In genomic region chr8:95377863-95378291, GRCm38 (mm10) we compare ENCODE assay signal across 7 mouse cellular contexts. TPM values are rescaled to one million over a fixed set of nuclear protein-coding genes. Genes with fewer than 3 reads are reported as not detected.
DNase-seq lines count a peak whose midpoint lies in the region; ATAC-seq and TF ChIP-seq lines count a peak whose summit lies in the region.

No protein-coding gene starts in this region.

- no peaks in the 10 kb centered on the region for H3K36me3 ChIP-seq in embryonic facial prominence, embryonic 13.5 days
- no peaks in the 10 kb centered on the region for H3K36me3 ChIP-seq in kidney, adult 2 months (ENCODE audit: control insufficient read depth, insufficient read depth, low read length)
- H3K36me3 ChIP-seq in lung, embryonic 16.5 days (ENCODE audit: control insufficient read depth, insufficient read depth, low read length): no peaks in the 10 kb centered on the region
- H3K36me3 ChIP-seq in midbrain, embryonic 13.5 days: peaks cover 11% of the 10 kb centered on the region

- peaks cover 12% of the 10 kb centered on the region for H3K4me1 ChIP-seq in embryonic facial prominence, embryonic 13.5 days
- peaks cover 5% of the 10 kb centered on the region; the same call in 1 of the 2 replicates for H3K4me1 ChIP-seq in kidney, adult 2 months (ENCODE audit: control insufficient read depth, insufficient read depth, low read length)
- peaks cover 16% of the 10 kb centered on the region for H3K4me1 ChIP-seq in lung, embryonic 16.5 days (replicated peaks; ENCODE audit: control insufficient read depth, insufficient read depth, low read length)
- H3K4me1 ChIP-seq in midbrain, embryonic 13.5 days (replicated peaks): no peaks in the 10 kb centered on the region

- ATAC-seq in embryonic facial prominence, embryonic 13.5 days (ENCODE audit: insufficient number of reproducible peaks, insufficient read depth, low FRiP score, low TSS enrichment, low read depth): peak; percentile 23; the same call in 1 of the 2 replicates
- ATAC-seq in lung, embryonic 16.5 days (ENCODE audit: low read depth): peak; percentile 86
- ATAC-seq in midbrain, embryonic 13.5 days: no peak
- ATAC-seq in megakaryocyte, adult 5-6 weeks (ENCODE audit: poor library complexity, severe bottlenecking): no peak

- H3K9ac ChIP-seq in embryonic facial prominence, embryonic 13.5 days: no peak overlapping the region
- H3K9ac ChIP-seq in lung, embryonic 16.5 days (ENCODE audit: low read length): 0 out of 2 replicates have a peak overlapping the region, but pooled peaks have one; percentile 2
- no peak overlapping the region for H3K9ac ChIP-seq in midbrain, embryonic 13.5 days (replicated peaks)

- peak; percentile 70 to 81 for DNase-seq in heart, adult 18-20 months
- DNase-seq in kidney, adult 2 months: peak; percentile 59
- DNase-seq in testis, postnatal 10 days (ENCODE audit: low spot score): no peak

- peak overlapping the region; percentile 28; the same call in 1 of the 2 replicates for H3K27ac ChIP-seq in embryonic facial prominence, embryonic 13.5 days
- H3K27ac ChIP-seq in kidney, adult 2 months (ENCODE audit: insufficient read depth, low read depth, low read length): peak overlapping the region; percentile 18; the same call in 1 of the 2 replicates
- peak overlapping the region; percentile 89 for H3K27ac ChIP-seq in lung, embryonic 16.5 days (ENCODE audit: low read length)
- H3K27ac ChIP-seq in midbrain, embryonic 13.5 days: no peak overlapping the region

- 37% methylated on average over 7 of the region's 7 CpGs for WGBS in embryonic facial prominence, embryonic 13.5 days
- WGBS in kidney, adult 2 months: 24% methylated on average over 7 of the region's 7 CpGs
- 7% methylated on average over 7 of the region's 7 CpGs for WGBS in lung, embryonic 16.5 days
- 73% methylated on average over 7 of the region's 7 CpGs for WGBS in midbrain, embryonic 13.5 days

- no peak overlapping the region for H3K4me2 ChIP-seq in embryonic facial prominence, embryonic 13.5 days
- H3K4me2 ChIP-seq in lung, embryonic 16.5 days (ENCODE audit: low read depth, low read length): peak overlapping the region; percentile 34
- H3K4me2 ChIP-seq in midbrain, embryonic 13.5 days (replicated peaks): no peak overlapping the region

- no peak overlapping the region for H3K4me3 ChIP-seq in embryonic facial prominence, embryonic 13.5 days
- H3K4me3 ChIP-seq in kidney, adult 2 months (ENCODE audit: insufficient read depth, low read depth, low read length): no peak overlapping the region
- no peak overlapping the region for H3K4me3 ChIP-seq in lung, embryonic 16.5 days (ENCODE audit: low read length)
- no peak overlapping the region for H3K4me3 ChIP-seq in midbrain, embryonic 13.5 days (replicated peaks)

- no peak for TF ChIP-seq CTCF in kidney, adult 2 months (conservative IDR thresholded peaks at IDR 0.05; ENCODE audit: insufficient read depth, insufficient read length, low read depth, low read length)

- TF ChIP-seq POLR2A in kidney, adult 2 months (IDR thresholded peaks at IDR 0.05; ENCODE audit: low read depth, low read length): no peak

- H3K27me3 ChIP-seq in embryonic facial prominence, embryonic 13.5 days: no peaks in the 10 kb centered on the region
- no peaks in the 10 kb centered on the region for H3K27me3 ChIP-seq in kidney, adult 2 months (replicated peaks; ENCODE audit: control insufficient read depth, insufficient read depth, low read length)
- no peaks in the 10 kb centered on the region for H3K27me3 ChIP-seq in lung, embryonic 16.5 days (ENCODE audit: control insufficient read depth, insufficient read depth, low read depth, low read length)
- H3K27me3 ChIP-seq in midbrain, embryonic 13.5 days: no peaks in the 10 kb centered on the region

- no peaks in the 10 kb centered on the region for H3K9me3 ChIP-seq in embryonic facial prominence, embryonic 13.5 days
- H3K9me3 ChIP-seq in lung, embryonic 16.5 days (ENCODE audit: control insufficient read depth, low read length): no peaks in the 10 kb centered on the region
- H3K9me3 ChIP-seq in midbrain, embryonic 13.5 days: 0 out of 2 replicates have a peak, but pooled peaks cover 3% of the 10 kb centered on the region

RNA-seq across cellular contexts. Expression of gene Mmp15, which starts 25.8 kb away (rescaled TPM):
- polyA plus RNA-seq in embryonic facial prominence, embryonic 13.5 days (2015; fragmentation: Nextera tagmentation; extraction: Ambion mirVana): 8.4 and 8.5 TPM in 2 replicates
- 10 to 100 TPM; 57.4 to 67.4 TPM for total RNA-seq in heart, adult 18-20 months (2021)
- 5.3 and 5.6 TPM in 2 replicates for polyA plus RNA-seq in kidney, adult 2 months (2012; rRNA removed)
- polyA plus RNA-seq in lung, embryonic 16.5 days (2015; fragmentation: Nextera tagmentation; extraction: Ambion mirVana): 13.1 and 14.1 TPM in 2 replicates
- polyA plus RNA-seq in midbrain, embryonic 13.5 days (2015; fragmentation: Nextera tagmentation; extraction: Ambion mirVana): 12.1 and 15.3 TPM in 2 replicates
- total RNA-seq in megakaryocyte, adult 5-6 weeks (2015): not detected in 2 replicates
- not detected in 2 replicates for total RNA-seq in megakaryocyte, adult 5-6 weeks (2017)

RNA-seq across cellular contexts. Expression of gene Usb1, which starts 45.8 kb away (rescaled TPM):
- polyA plus RNA-seq in embryonic facial prominence, embryonic 13.5 days (2015; fragmentation: Nextera tagmentation; extraction: Ambion mirVana): 44.2 and 45.2 TPM in 2 replicates
- 10 to 100 TPM; 13.4 to 14.7 TPM for total RNA-seq in heart, adult 18-20 months (2021)
- polyA plus RNA-seq in kidney, adult 2 months (2012; rRNA removed): 27.7 and 29.8 TPM in 2 replicates
- 39.6 and 45.5 TPM in 2 replicates for polyA plus RNA-seq in lung, embryonic 16.5 days (2015; fragmentation: Nextera tagmentation; extraction: Ambion mirVana)
- 34.4 and 36.9 TPM in 2 replicates for polyA plus RNA-seq in midbrain, embryonic 13.5 days (2015; fragmentation: Nextera tagmentation; extraction: Ambion mirVana)
- total RNA-seq in megakaryocyte, adult 5-6 weeks (2015): 28.2 and 32.4 TPM in 2 replicates
- total RNA-seq in megakaryocyte, adult 5-6 weeks (2017): 29.0 and 29.5 TPM in 2 replicates

RNA-seq across cellular contexts. Expression of gene Zfp319, which starts 46.1 kb away (rescaled TPM):
- 9.7 and 10.9 TPM in 2 replicates for polyA plus RNA-seq in embryonic facial prominence, embryonic 13.5 days (2015; fragmentation: Nextera tagmentation; extraction: Ambion mirVana)
- total RNA-seq in heart, adult 18-20 months (2021): 1 to 10 TPM; 7.7 to 8.6 TPM
- 6.2 and 6.5 TPM in 2 replicates for polyA plus RNA-seq in kidney, adult 2 months (2012; rRNA removed)
- polyA plus RNA-seq in lung, embryonic 16.5 days (2015; fragmentation: Nextera tagmentation; extraction: Ambion mirVana): 8.5 and 9.8 TPM in 2 replicates
- 18.3 and 19.5 TPM in 2 replicates for polyA plus RNA-seq in midbrain, embryonic 13.5 days (2015; fragmentation: Nextera tagmentation; extraction: Ambion mirVana)
- 5.6 and 6.7 TPM in 2 replicates for total RNA-seq in megakaryocyte, adult 5-6 weeks (2015)
- 3.7 and 4.2 TPM in 2 replicates for total RNA-seq in megakaryocyte, adult 5-6 weeks (2017)

RNA-seq across cellular contexts. Expression of gene Cfap20, which starts 56.8 kb away (rescaled TPM):
- polyA plus RNA-seq in embryonic facial prominence, embryonic 13.5 days (2015; fragmentation: Nextera tagmentation; extraction: Ambion mirVana): 156 and 166 TPM in 2 replicates
- total RNA-seq in heart, adult 18-20 months (2021): 10 to 100 TPM; 17.5 to 25.3 TPM
- polyA plus RNA-seq in kidney, adult 2 months (2012; rRNA removed): 35.7 and 41.2 TPM in 2 replicates
- 149 and 156 TPM in 2 replicates for polyA plus RNA-seq in lung, embryonic 16.5 days (2015; fragmentation: Nextera tagmentation; extraction: Ambion mirVana)
- 130 and 135 TPM in 2 replicates for polyA plus RNA-seq in midbrain, embryonic 13.5 days (2015; fragmentation: Nextera tagmentation; extraction: Ambion mirVana)
- total RNA-seq in megakaryocyte, adult 5-6 weeks (2015): 45.0 and 53.8 TPM in 2 replicates
- total RNA-seq in megakaryocyte, adult 5-6 weeks (2017): 28.4 and 34.7 TPM in 2 replicates

Comparison
In these comparisons a context has a peak if more than half of its experiments do, and no peak if none do; other contexts are left out.
1. ATAC-seq: peak in embryonic facial prominence, embryonic 13.5 days (single experiment) and lung, embryonic 16.5 days (single experiment); none in midbrain, embryonic 13.5 days (single experiment) and megakaryocyte, adult 5-6 weeks (single experiment).